In genomic region chr10:29302230-29302629, GRCm38 (mm10) we compare ENCODE assay signal across 13 mouse cellular contexts. TPM values are rescaled to one million over a fixed set of nuclear protein-coding genes. Genes with fewer than 3 reads are reported as not detected.
DNase-seq lines count a peak whose midpoint lies in the region.
"Had no signal": no experiment of that assay in that cellular context is flagged by ENCODE, and none has a peak within 500 bp of the region (broad histone marks: within the 10 kb centered on the region; RNA-seq: fewer than 3 reads in every experiment).

No protein-coding gene starts in this region.

- DNase-seq in kidney, adult 9 months: peak; percentile 49
- no peak for DNase-seq in kidney, adult 18-20 months
- DNase-seq in fat pad, adult 2 months (ENCODE audit: extremely low read depth, low read depth, low spot score): peak; percentile 99
- peak; percentile 89 for DNase-seq in gonadal fat pad, adult 2 months (ENCODE audit: low read depth)
- no peak for DNase-seq in cerebellum, adult 9-10 months
- DNase-seq: adrenal gland, adult 2 months; adrenal gland, postnatal 10 days; adrenal gland, postnatal 25 days; cerebellum, adult 11 months; cerebellum, adult 18-20 months; cerebellum, adult 8-10 months; cerebellum, postnatal 10 days; cerebellum, postnatal 25 days had no signal

RNA-seq across cellular contexts. Expression of gene Echdc1, which starts 10.7 kb away (rescaled TPM):
- polyA plus RNA-seq in gonadal fat pad, adult 2 months (2012; rRNA removed): 17.9 and 21.0 TPM in 2 replicates

Comparison
In these comparisons a context has a peak if more than half of its experiments do, and no peak if none do; other contexts are left out.
1. DNase-seq: peak in kidney, adult 9 months (single experiment), fat pad, adult 2 months (single experiment) and gonadal fat pad, adult 2 months (single experiment); none in kidney, adult 18-20 months (single experiment) and cerebellum, adult 9-10 months (single experiment).